Mouse (Mus musculus) ES-E14 (cell line): ENCODE data around the gene Tmem109. TPM values are rescaled to one million over a fixed set of nuclear protein-coding genes. Genes with fewer than 3 reads are reported as not detected.
A peak's percentile ranks its signal among the peaks of the same experiment; 100 is the strongest.

Experiments
- DNase-seq: peaks from one replicate; pipeline ENCODE4 v3.0.0-alpha.2; 2013; ENCODE audit warnings: low read depth, low spot score
- H3K27ac ChIP-seq: 2 replicates; pipeline ENCODE4 v1.5.1; 2012; ENCODE audit warnings: low read depth, mild to moderate bottlenecking, low read length, moderate library complexity, mixed read lengths; ENCODE audit not compliant: poor library complexity, insufficient read depth, severe bottlenecking
- H3K36me3 ChIP-seq: 2 replicates; pipeline ENCODE4 v1.6.1; 2012; ENCODE audit warnings: mild to moderate bottlenecking, low read length, moderate library complexity, mixed read lengths; ENCODE audit not compliant: control insufficient read depth, poor library complexity, insufficient read depth, severe bottlenecking
- H3K4me1 ChIP-seq, 2 experiments: fragments of 150-350 bp in 1 of 2; sonication (generic) in 1 of 2; 2 replicates each; pipeline ENCODE4 v1.6.1; 2012; ENCODE audit warnings: low read length in 2 of 2, mild to moderate bottlenecking in 1 of 2, mixed read lengths in 1 of 2; ENCODE audit not compliant: control insufficient read depth in 2 of 2, insufficient read depth in 2 of 2, poor library complexity in 1 of 2
- H3K4me3 ChIP-seq, 2 experiments: fragments of 150-350 bp in 1 of 2; sonication (generic) in 1 of 2; 2 replicates each; pipeline ENCODE4 v1.5.1; 2012; ENCODE audit warnings: low read length in 2 of 2, low read depth in 1 of 2, mild to moderate bottlenecking in 1 of 2, mixed read lengths in 1 of 2; ENCODE audit not compliant: insufficient read depth in 1 of 2, poor library complexity in 1 of 2, severe bottlenecking in 1 of 2
- H3K9ac ChIP-seq: 2 replicates; pipeline ENCODE4 v1.6.1; 2012; ENCODE audit warnings: low read depth, mild to moderate bottlenecking, low read length, mixed read lengths; ENCODE audit not compliant: poor library complexity, insufficient read depth, severe bottlenecking
- H3K9me3 ChIP-seq: fragments of 150-350 bp; sonication (generic); 2 replicates; pipeline ENCODE4 v1.6.1; 2012; ENCODE audit warnings: low read depth, mild to moderate bottlenecking, low read length; ENCODE audit not compliant: control insufficient read depth, insufficient read depth
- CHD2 ChIP-seq: IDR thresholded peaks from 2 replicates; pipeline ENCODE4 v1.6.1; 2014; ENCODE audit warnings: mild to moderate bottlenecking, low read depth, low read length, inconsistent platforms
- HCFC1 ChIP-seq: IDR thresholded peaks from 2 replicates; pipeline ENCODE4 v1.6.1; 2012; ENCODE audit warnings: low read length, inconsistent platforms, borderline replicate concordance; ENCODE audit not compliant: insufficient read depth
- MAFK ChIP-seq: IDR thresholded peaks from 2 replicates; pipeline ENCODE4 v1.6.1; 2014; ENCODE audit warnings: mild to moderate bottlenecking, low read depth, low read length, inconsistent platforms; ENCODE audit not compliant: insufficient read depth
- ZC3H11A ChIP-seq: IDR thresholded peaks from 2 replicates; pipeline ENCODE4 v1.6.1; 2012; ENCODE audit warnings: low read depth, mild to moderate bottlenecking, inconsistent platforms, low read length, borderline replicate concordance
- ZNF384 ChIP-seq: IDR thresholded peaks from 2 replicates; pipeline ENCODE4 v1.6.1; 2012; ENCODE audit warnings: low read depth, low read length, inconsistent platforms
- in situ Hi-C, 2 experiments: fragments of 600-800 bp; cut with MboI; formaldehyde crosslinking; loops; one replicate each; pipeline ENCODE4 v1.15.1; 2025; ENCODE audit warnings: low sequenced_read_pairs in 2 of 2, inconsistent platforms in 1 of 2; ENCODE audit not compliant: unreplicated experiment in 2 of 2
- total RNA-seq: library from RNA; depleted of rRNA; stranded (reverse); fragments of 300-350 nt; gene quantifications from 2 replicates; pipeline ENCODE4 v1.2.3, GENCODE M21; 2012

Tmem109 gene
- total RNA-seq, 1 experiment = 25.3 TPM

DNA sequence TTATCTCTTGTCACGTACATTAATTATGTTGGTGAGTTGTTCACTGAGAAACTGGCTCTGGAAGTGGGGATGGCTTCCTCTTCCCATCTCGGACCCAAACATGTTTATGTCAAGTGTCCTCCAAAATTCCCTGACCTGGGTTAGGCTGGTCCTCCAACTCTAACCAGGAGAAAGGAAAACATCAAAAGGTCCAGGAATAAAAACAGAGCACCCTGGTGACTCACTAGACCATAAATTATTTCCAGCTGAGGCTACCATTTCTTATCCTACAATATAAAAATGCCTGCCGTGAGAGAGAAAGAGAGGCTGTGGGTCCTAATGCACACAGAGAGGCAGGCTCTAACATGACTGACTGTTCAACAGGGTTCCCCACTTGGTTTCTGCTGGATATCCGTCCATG lies 42.4 kb upstream of the Tmem109 start:
- DNase-seq = no peak
- H3K9me3 ChIP-seq = no peaks in the 10 kb centered on the region
- H3K36me3 ChIP-seq = no peaks in the 10 kb centered on the region
- TF ChIP-seq HCFC1 = no peak
- no peak for TF ChIP-seq ZC3H11A
- TF ChIP-seq ZNF384 = no peak
- TF ChIP-seq CHD2 = no peak
- TF ChIP-seq MAFK = no peak
- H3K27ac ChIP-seq = no peak overlapping the region
- H3K9ac ChIP-seq = no peak overlapping the region
- no peak overlapping the region for H3K4me3 ChIP-seq
- peaks cover under 1 to 2% of the 10 kb centered on the region in 2 experiments; a peak in 1 of 4 replicates for H3K4me1 ChIP-seq
- in situ Hi-C loops = no loop called here

DNA sequence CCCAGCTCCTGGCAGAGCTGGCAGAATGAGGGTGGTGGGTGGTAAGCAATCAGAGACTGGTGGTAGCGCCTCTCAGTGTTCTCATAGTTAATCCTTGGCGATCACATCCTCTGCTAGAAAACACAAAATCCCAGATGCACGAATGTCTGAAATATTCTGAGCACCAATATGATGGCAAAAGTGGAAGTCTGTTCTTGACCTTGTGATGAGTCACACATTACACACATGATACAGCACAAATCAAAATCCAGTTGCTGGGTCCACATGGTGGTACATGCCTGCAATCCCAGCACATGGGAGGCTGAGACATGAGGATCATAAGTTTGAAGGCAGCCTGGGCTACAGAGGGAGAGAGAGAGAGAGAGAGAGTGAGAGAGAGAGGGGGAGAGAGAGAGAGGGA lies 39.3 kb upstream of the Tmem109 start:
- Histone ChIP-seq H3K27ac (no peak overlapping the region), H3K4me1 (peaks cover 3 to 4% of the 10 kb centered on the region in 2 experiments; a peak in 1 of 4 replicates), H3K9me3 (no peaks in the 10 kb centered on the region), H3K9ac (no peak overlapping the region), H3K4me3 (no peak overlapping the region), H3K36me3 (no peaks in the 10 kb centered on the region)
- in situ Hi-C loops = no loop called here
- TF ChIP-seq CHD2 = no peak
- TF ChIP-seq ZNF384 = no peak
- no peak for TF ChIP-seq ZC3H11A
- no peak for TF ChIP-seq MAFK
- TF ChIP-seq HCFC1 = no peak
- no peak for DNase-seq

DNA sequence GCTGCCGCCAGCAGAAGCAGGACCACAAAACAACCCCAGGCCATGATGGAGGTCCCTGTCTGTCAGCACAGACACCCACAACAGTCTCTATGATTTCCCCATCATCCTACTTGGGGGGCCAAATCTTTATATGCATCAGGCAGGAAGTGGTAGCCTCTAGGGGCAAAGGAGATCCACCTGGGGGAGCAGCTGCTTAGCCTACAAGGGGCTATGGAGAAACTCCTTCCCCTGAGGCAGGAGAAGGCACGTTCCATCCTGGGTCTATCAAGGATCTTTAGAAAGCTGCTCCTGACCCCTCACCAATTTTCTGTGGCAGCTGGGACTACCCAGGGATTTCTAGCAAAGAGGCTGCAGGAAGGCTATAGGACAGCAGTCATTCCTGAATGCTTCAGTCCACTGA lies 38.7 kb upstream of the Tmem109 start, which contains the start of gene Zp1:
Gene Zp1, minus strand, starts transcription at position 101 of the 400 bp plus-strand sequence.
- no peak within 1 kb of the TSS for H3K27ac ChIP-seq

GRCm38 (mm10) chr19:10918321-10918991 lies 36.7 kb upstream of the Tmem109 start:
- TF ChIP-seq ZC3H11A (no peak), CHD2 (no peak), ZNF384 (no peak), HCFC1 (no peak), MAFK (no peak)
- no peaks in the 10 kb centered on the region for H3K36me3 ChIP-seq
- H3K4me3 ChIP-seq = no peak overlapping the region
- H3K9me3 ChIP-seq = no peaks in the 10 kb centered on the region
- H3K27ac ChIP-seq = 0 out of 2 replicates have a peak overlapping the region, but pooled peaks have one; percentile 4
- peaks cover 3 to 4% of the 10 kb centered on the region in 2 experiments; a peak in 1 of 4 replicates for H3K4me1 ChIP-seq
- H3K9ac ChIP-seq = no peak overlapping the region
- DNase-seq = no peak
- in situ Hi-C loops = no loop called here

More for the DNA sequence above, 38.7 kb upstream of the Tmem109 start, which contains the start of gene Zp1:
- H3K36me3 ChIP-seq = no peaks in the 10 kb centered on the region
- TF ChIP-seq HCFC1 = no peak
- no peak for TF ChIP-seq CHD2
- TF ChIP-seq ZNF384 = no peak
- TF ChIP-seq MAFK = no peak
- no peak for TF ChIP-seq ZC3H11A
- H3K9ac ChIP-seq = no peak within 1 kb of the TSS
- in situ Hi-C loops = no loop called here
- peaks cover 3 to 4% of the 10 kb centered on the region in 2 experiments; a peak in 1 of 4 replicates for H3K4me1 ChIP-seq
- DNase-seq = no peak
- no peaks in the 10 kb centered on the region for H3K9me3 ChIP-seq
- no peak within 1 kb of the TSS for H3K4me3 ChIP-seq
